Mouse (Mus musculus) neural tube, embryonic 11.5 days (tissue): Measurements from ENCODE around the gene Tspan6. TPM values are rescaled to one million over a fixed set of nuclear protein-coding genes. Genes with fewer than 3 reads are reported as not detected.

Experiments used
- ATAC-seq: fragments of 200-750 bp; cut with Nextera tagmentation; 2 replicates; pipeline ENCODE4 v1.8.0; 2017; ENCODE audit warnings: moderate number of reproducible peaks, mild to moderate bottlenecking, moderate TSS enrichment, moderate library complexity; ENCODE audit not compliant: insufficient read depth, low FRiP score, low TSS enrichment
- DNase-seq: peaks from one replicate; pipeline ENCODE4 v3.0.0-alpha.2; 2015; ENCODE audit warnings: low spot score
- H3K27ac ChIP-seq: fragments of 300-500 bp; sonication (generic); 2 replicates; pipeline ENCODE4 v1.5.1; 2014; ENCODE audit warnings: low read depth, mild to moderate bottlenecking, low read length
- H3K27me3 ChIP-seq: fragments of 300-500 bp; sonication (generic); 2 replicates; pipeline ENCODE4 v1.6.1; 2014; ENCODE audit warnings: mild to moderate bottlenecking, low read length, mixed read lengths; ENCODE audit not compliant: control insufficient read depth, insufficient read depth
- H3K36me3 ChIP-seq: fragments of 300-500 bp; sonication (generic); 2 replicates; pipeline ENCODE4 v1.6.1; 2014; ENCODE audit warnings: mild to moderate bottlenecking, low read length, moderate library complexity, mixed read lengths; ENCODE audit not compliant: control insufficient read depth, insufficient read depth
- H3K4me1 ChIP-seq: fragments of 300-500 bp; sonication (generic); 2 replicates; pipeline ENCODE4 v1.6.1; 2014; ENCODE audit warnings: low read length, mixed read lengths; ENCODE audit not compliant: control insufficient read depth, insufficient read depth
- H3K4me2 ChIP-seq: fragments of 300-500 bp; sonication (generic); 2 replicates; pipeline ENCODE4 v1.6.1; 2014; ENCODE audit warnings: low read depth, mild to moderate bottlenecking, moderate library complexity
- H3K4me3 ChIP-seq: fragments of 300-500 bp; sonication (generic); 2 replicates; pipeline ENCODE4 v1.5.1; 2014; ENCODE audit warnings: low read depth, low read length
- H3K9ac ChIP-seq: fragments of 300-500 bp; sonication (generic); 2 replicates; pipeline ENCODE4 v1.6.1; 2014; ENCODE audit warnings: mild to moderate bottlenecking, low read length
- H3K9me3 ChIP-seq: fragments of 300-500 bp; sonication (generic); 2 replicates; pipeline ENCODE4 v1.6.1; 2016; ENCODE audit warnings: low read length; ENCODE audit not compliant: control insufficient read depth
- WGBS: fragments of 180-500 bp; shearing (Covaris S2); extraction: QIAGEN DNeasy Blood & Tissue Kit; methylation state at CpG from one replicate; pipeline ENCODE4 v1.1.7; 2014; 5-methylcytosine and 5-hydroxymethylcytosine counted together
- polyA plus RNA-seq: library from polyadenylated mRNA; unstranded; fragments of >200 nt; fragmentation: Nextera tagmentation; extraction: Ambion mirVana; gene quantifications from 2 replicates; pipeline ENCODE4 v1.2.1, GENCODE M21; 2014

The Tspan6 gene
- 212 and 218 TPM in 2 replicates for polyA plus RNA-seq

- H3K27me3 ChIP-seq = no peaks in the 10 kb centered on the region
- ATAC-seq = peak; percentile 91
- peak within 1 kb of the TSS; percentile 75 for H3K9ac ChIP-seq
- H3K36me3 ChIP-seq = no peaks in the 10 kb centered on the region; the same call in 1 of the 2 replicates
- DNase-seq = peak; percentile 88
- 21% methylated on average over 33 of the region's 33 CpGs for WGBS
- H3K4me1 ChIP-seq = no peaks in the 10 kb centered on the region
- peak within 1 kb of the TSS; percentile 52 for H3K4me3 ChIP-seq
- peak within 1 kb of the TSS; percentile 46 for H3K4me2 ChIP-seq
- no peak within 1 kb of the TSS for H3K27ac ChIP-seq
- H3K9me3 ChIP-seq = no peaks in the 10 kb centered on the region
These were observed at the start of gene Tspan6 for GRCm38 (mm10) chrX:133898014-133898542. Tspan6 (minus strand) TSS chrX:133898429.

- 39% methylated on average over 3 of the region's 3 CpGs for WGBS
These were observed 49.2 kb upstream of the Tspan6 start for GRCm38 (mm10) chrX:133947427-133947826.

GRCm38 (mm10) chrX:133939561-133939960 is 41.3 kb upstream of the Tspan6 start:
- Histone ChIP-seq H3K9me3 (no peaks in the 10 kb centered on the region), H3K36me3 (no peaks in the 10 kb centered on the region), H3K27ac (no peak overlapping the region), H3K4me2 (no peak overlapping the region), H3K9ac (no peak overlapping the region), H3K4me1 (no peaks in the 10 kb centered on the region), H3K27me3 (no peaks in the 10 kb centered on the region), H3K4me3 (no peak overlapping the region)
- no peak for ATAC-seq
- DNase-seq = no peak
- 54% methylated on average over 1 of the region's 1 CpGs for WGBS

More at GRCm38 (mm10) chrX:133947427-133947826, 49.2 kb upstream of the Tspan6 start:
- Histone ChIP-seq H3K9ac (no peak overlapping the region), H3K4me3 (no peak overlapping the region), H3K9me3 (no peaks in the 10 kb centered on the region), H3K27ac (no peak overlapping the region), H3K36me3 (no peaks in the 10 kb centered on the region), H3K4me1 (no peaks in the 10 kb centered on the region), H3K27me3 (no peaks in the 10 kb centered on the region), H3K4me2 (no peak overlapping the region)
- ATAC-seq (no peak), DNase-seq (peak; percentile 41)

GRCm38 (mm10) chrX:133936605-133937225 is 38.5 kb upstream of the Tspan6 start:
- Histone ChIP-seq H3K9me3 (no peaks in the 10 kb centered on the region), H3K4me3 (no peak overlapping the region), H3K27ac (no peak overlapping the region), H3K27me3 (no peaks in the 10 kb centered on the region), H3K36me3 (no peaks in the 10 kb centered on the region), H3K4me2 (no peak overlapping the region), H3K9ac (no peak overlapping the region), H3K4me1 (no peaks in the 10 kb centered on the region)
- no peak for ATAC-seq
- 89% methylated on average over 4 of the region's 4 CpGs for WGBS
- DNase-seq = no peak

GRCm38 (mm10) chrX:133931302-133932013 is 33.2 kb upstream of the Tspan6 start:
- H3K4me3 ChIP-seq = no peak overlapping the region
- H3K9me3 ChIP-seq = no peaks in the 10 kb centered on the region
- DNase-seq (peak; percentile 24), ATAC-seq (no peak)
- WGBS = 68% methylated on average over 12 of the region's 12 CpGs
- H3K27ac ChIP-seq = no peak overlapping the region
- no peaks in the 10 kb centered on the region for H3K36me3 ChIP-seq
- no peak overlapping the region for H3K4me2 ChIP-seq
- no peak overlapping the region for H3K9ac ChIP-seq
- no peaks in the 10 kb centered on the region for H3K27me3 ChIP-seq
- no peaks in the 10 kb centered on the region for H3K4me1 ChIP-seq

- no peak for DNase-seq
- no peaks in the 10 kb centered on the region; the same call in 1 of the 2 replicates for H3K9me3 ChIP-seq
- no peak overlapping the region for H3K27ac ChIP-seq
- no peak overlapping the region for H3K4me2 ChIP-seq
- ATAC-seq = no peak
- no peak overlapping the region for H3K9ac ChIP-seq
- H3K4me3 ChIP-seq = no peak overlapping the region
- no peaks in the 10 kb centered on the region for H3K4me1 ChIP-seq
- WGBS = 81% methylated on average over 5 of the region's 5 CpGs
- no peaks in the 10 kb centered on the region for H3K36me3 ChIP-seq
- no peaks in the 10 kb centered on the region for H3K27me3 ChIP-seq
These were observed 28.5 kb upstream of the Tspan6 start for GRCm38 (mm10) chrX:133926760-133927159.

- 68% methylated on average over 4 of the region's 4 CpGs for WGBS
- no peak for DNase-seq
These were observed 23.0 kb upstream of the Tspan6 start for GRCm38 (mm10) chrX:133921187-133921586.

GRCm38 (mm10) chrX:133914219-133914618 is 16.0 kb upstream of the Tspan6 start:
- Histone ChIP-seq H3K9ac (no peak overlapping the region), H3K27ac (no peak overlapping the region), H3K4me1 (no peaks in the 10 kb centered on the region), H3K36me3 (no peaks in the 10 kb centered on the region), H3K9me3 (no peaks in the 10 kb centered on the region), H3K4me2 (no peak overlapping the region), H3K4me3 (no peak overlapping the region), H3K27me3 (no peaks in the 10 kb centered on the region)
- no peak for ATAC-seq
- 57% methylated on average over 7 of the region's 7 CpGs for WGBS
- no peak for DNase-seq

More at GRCm38 (mm10) chrX:133921187-133921586, 23.0 kb upstream of the Tspan6 start:
- no peak for ATAC-seq
- Histone ChIP-seq H3K9me3 (no peaks in the 10 kb centered on the region; the same call in 1 of the 2 replicates), H3K4me2 (no peak overlapping the region), H3K27me3 (no peaks in the 10 kb centered on the region), H3K27ac (no peak overlapping the region), H3K36me3 (no peaks in the 10 kb centered on the region), H3K4me1 (no peaks in the 10 kb centered on the region), H3K9ac (no peak overlapping the region), H3K4me3 (no peak overlapping the region)
